Mouse (Mus musculus): ENCODE measurements around the gene Gm10277. TPM values are rescaled to one million over a fixed set of nuclear protein-coding genes. Genes with fewer than 3 reads are reported as not detected.

Gm10277 gene
- not detected in 2 replicates for total RNA-seq (2017)

DNA sequence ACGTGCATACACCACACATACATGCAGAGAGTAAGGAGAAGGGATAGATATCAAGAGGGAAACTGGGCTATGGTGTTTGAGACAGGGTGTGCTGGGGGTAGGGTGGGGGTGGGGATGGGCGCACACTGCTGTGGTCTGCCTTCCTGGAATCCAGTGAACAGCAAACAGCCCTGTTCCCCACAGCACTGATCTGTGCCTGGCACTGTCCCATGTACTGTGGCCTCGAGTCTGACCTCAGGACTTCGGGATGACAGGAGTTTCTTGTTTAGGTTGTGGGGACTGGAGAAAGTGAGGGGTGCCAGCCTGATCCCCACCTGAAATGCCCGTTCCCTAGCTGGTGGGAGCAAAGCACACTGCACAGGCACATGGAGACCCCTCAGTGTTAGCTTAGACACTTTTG is at the start of gene Gm10277:
TSS of gene Gm10277 (minus strand) at position 41 of the 400 bp plus-strand sequence.
- no peak for ATAC-seq (replicated peaks in 1 of 2; ENCODE audit: insufficient read depth in 1 of 2, low FRiP score in 2 of 2, low TSS enrichment in 1 of 2, low read depth in 1 of 2, poor library complexity in 2 of 2, severe bottlenecking in 2 of 2)

- ATAC-seq (replicated peaks in 1 of 2; ENCODE audit: insufficient read depth in 1 of 2, low FRiP score in 2 of 2, low TSS enrichment in 1 of 2, low read depth in 1 of 2, poor library complexity in 2 of 2, severe bottlenecking in 2 of 2) = no peak
These were observed 49.2 kb upstream of the Gm10277 start for GRCm38 (mm10) chr11:77836751-77837150.

DNA sequence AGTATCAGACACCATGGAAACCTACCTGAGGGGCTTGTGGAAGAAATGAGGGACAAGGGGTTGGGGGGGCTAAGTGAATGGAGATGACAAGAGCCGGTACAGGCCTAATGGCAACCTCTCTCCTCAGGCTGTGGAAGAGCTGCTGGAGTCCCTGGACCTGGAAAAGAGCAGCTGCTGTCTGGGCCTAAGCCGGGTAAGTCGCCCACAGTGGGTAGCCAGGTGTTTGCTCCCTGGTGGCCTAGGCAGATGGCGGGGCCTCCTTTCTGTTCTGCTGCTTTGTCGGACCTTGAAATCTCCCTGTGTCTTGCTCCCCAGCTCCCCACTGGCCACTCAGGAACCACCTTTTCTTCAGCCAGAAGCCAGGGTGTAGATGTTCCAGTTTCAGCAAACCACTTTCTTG is 48.7 kb upstream of the Gm10277 start:
- no peak for ATAC-seq (replicated peaks in 1 of 2; ENCODE audit: insufficient read depth in 1 of 2, low FRiP score in 2 of 2, low TSS enrichment in 1 of 2, low read depth in 1 of 2, poor library complexity in 2 of 2, severe bottlenecking in 2 of 2)

DNA sequence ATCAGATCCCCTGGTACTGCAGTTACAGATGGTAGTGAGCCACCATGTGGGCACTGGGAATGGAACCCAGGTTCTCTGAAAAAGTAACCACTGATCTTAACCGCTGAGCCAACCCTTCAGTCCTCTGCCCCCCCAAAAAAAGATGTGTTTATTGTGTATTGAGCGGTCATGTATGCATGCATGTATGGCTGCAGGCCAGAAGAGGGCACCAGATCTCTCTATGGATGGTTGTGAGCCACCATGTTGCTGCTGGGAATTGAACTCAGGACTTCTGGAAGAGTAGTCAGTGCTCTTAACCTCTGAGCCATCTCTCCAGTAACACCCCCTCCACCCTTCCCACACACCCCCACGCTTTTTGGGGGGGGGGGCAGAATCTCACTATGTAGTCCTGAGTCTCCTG is 47.6 kb upstream of the Gm10277 start:
- no peak for ATAC-seq (replicated peaks in 1 of 2; ENCODE audit: insufficient read depth in 1 of 2, low FRiP score in 2 of 2, low TSS enrichment in 1 of 2, low read depth in 1 of 2, poor library complexity in 2 of 2, severe bottlenecking in 2 of 2)

DNA sequence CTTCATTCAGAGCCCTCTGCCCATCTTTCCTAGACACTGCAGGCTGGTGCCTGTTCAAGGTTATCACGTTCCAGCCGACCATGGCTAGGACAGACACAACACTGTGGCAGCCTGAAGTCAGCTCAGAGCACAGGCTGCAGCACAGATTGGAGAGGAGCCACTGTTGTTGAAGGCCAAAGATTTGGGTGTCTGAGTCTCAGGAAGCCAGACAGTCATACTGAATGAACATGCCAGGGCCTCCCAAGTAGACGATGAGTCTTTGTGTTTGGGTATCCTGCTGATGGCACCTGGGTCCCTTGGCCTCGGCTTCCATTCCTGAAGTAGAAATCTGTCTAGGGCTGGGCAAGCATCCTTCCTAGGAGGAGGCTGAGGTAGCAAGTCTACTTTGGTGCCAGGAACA is 45.0 kb upstream of the Gm10277 start:
- ATAC-seq (replicated peaks in 1 of 2; ENCODE audit: insufficient read depth in 1 of 2, low FRiP score in 2 of 2, low TSS enrichment in 1 of 2, low read depth in 1 of 2, poor library complexity in 2 of 2, severe bottlenecking in 2 of 2) = no peak

DNA sequence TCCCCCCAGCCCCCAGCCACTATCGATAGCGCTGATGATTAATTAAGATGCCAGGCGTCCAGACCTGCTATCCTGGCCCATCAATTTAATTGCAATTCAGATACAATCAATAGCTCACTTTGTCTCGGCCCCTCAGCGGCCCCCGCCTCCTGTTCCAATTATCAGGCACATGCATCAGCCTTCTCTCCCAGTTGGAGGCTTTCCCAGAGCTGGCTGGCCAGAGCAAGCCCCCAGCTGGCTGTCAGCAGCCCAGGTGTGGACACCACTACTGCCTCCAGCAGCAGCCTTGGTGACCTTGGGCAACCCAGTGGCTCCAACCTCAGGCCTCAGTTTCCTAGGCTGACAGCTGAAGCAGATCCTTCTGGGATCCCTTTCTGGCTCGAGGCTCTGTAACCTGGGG is 43.3 kb upstream of the Gm10277 start:
- no peak for ATAC-seq (replicated peaks in 1 of 2; ENCODE audit: insufficient read depth in 1 of 2, low FRiP score in 2 of 2, low TSS enrichment in 1 of 2, low read depth in 1 of 2, poor library complexity in 2 of 2, severe bottlenecking in 2 of 2)

- ATAC-seq (replicated peaks in 1 of 2; ENCODE audit: insufficient read depth in 1 of 2, low FRiP score in 2 of 2, low TSS enrichment in 1 of 2, low read depth in 1 of 2, poor library complexity in 2 of 2, severe bottlenecking in 2 of 2) = no peak
These were observed 41.7 kb upstream of the Gm10277 start for GRCm38 (mm10) chr11:77829043-77829841.

DNA sequence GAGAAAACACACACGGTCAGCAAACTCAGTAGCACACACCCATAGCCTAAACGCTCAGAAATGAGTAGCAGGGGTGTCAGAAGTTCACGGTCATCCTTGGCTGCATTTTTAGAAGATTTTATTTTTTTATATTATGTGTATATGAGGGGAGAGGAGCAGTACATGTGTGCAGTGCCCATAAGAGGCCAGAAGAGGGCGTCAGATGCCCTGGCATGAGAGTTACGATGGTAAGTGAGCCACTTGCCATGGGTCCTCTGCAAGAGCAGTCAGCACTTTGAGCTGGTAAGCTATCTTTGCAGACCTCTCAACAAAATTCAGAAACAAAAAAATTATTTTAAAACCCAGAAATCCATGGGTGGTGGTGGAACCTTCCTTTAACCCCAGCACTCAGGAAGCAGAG is 40.6 kb upstream of the Gm10277 start:
- no peak for ATAC-seq (replicated peaks in 1 of 2; ENCODE audit: insufficient read depth in 1 of 2, low FRiP score in 2 of 2, low TSS enrichment in 1 of 2, low read depth in 1 of 2, poor library complexity in 2 of 2, severe bottlenecking in 2 of 2)

GRCm38 (mm10) chr11:77827241-77827995 is 39.9 kb upstream of the Gm10277 start:
- peak; percentile 43 to 61; a peak in 2 of 4 replicates for ATAC-seq (replicated peaks in 1 of 2; ENCODE audit: insufficient read depth in 1 of 2, low FRiP score in 2 of 2, low TSS enrichment in 1 of 2, low read depth in 1 of 2, poor library complexity in 2 of 2, severe bottlenecking in 2 of 2)

GRCm38 (mm10) chr11:77826311-77826710 is 38.8 kb upstream of the Gm10277 start:
- no peak for ATAC-seq (replicated peaks in 1 of 2; ENCODE audit: insufficient read depth in 1 of 2, low FRiP score in 2 of 2, low TSS enrichment in 1 of 2, low read depth in 1 of 2, poor library complexity in 2 of 2, severe bottlenecking in 2 of 2)

GRCm38 (mm10) chr11:77825853-77826252 is 38.3 kb upstream of the Gm10277 start:
- ATAC-seq (replicated peaks in 1 of 2; ENCODE audit: insufficient read depth in 1 of 2, low FRiP score in 2 of 2, low TSS enrichment in 1 of 2, low read depth in 1 of 2, poor library complexity in 2 of 2, severe bottlenecking in 2 of 2) = peak; percentile 30 to 73; a peak in 2 of 4 replicates

DNA sequence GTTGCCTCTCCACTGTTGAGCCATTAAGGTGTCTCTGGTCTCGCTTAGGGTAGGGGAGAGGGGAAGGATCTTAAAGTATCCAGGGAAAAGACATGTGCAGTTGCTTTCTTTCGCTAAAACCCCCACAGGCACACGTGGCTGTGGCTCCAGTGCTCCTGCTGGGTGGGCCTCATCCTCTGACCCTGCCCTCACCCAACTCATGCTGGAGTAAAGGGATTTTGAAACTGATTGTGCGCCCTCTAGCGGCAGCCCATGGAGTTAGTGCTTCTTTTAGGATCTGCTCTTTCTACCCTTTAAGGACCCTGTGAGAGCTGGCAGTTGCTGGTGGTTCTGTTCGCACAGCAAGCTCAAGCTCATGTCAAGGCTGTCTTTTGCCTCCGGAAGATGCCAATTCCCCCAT is 35.2 kb upstream of the Gm10277 start:
- ATAC-seq (replicated peaks in 1 of 2; ENCODE audit: insufficient read depth in 1 of 2, low FRiP score in 2 of 2, low TSS enrichment in 1 of 2, low read depth in 1 of 2, poor library complexity in 2 of 2, severe bottlenecking in 2 of 2) = 0 out of 4 replicates have a peak, but pooled peaks of 1 of the 2 experiments have one; percentile 27

DNA sequence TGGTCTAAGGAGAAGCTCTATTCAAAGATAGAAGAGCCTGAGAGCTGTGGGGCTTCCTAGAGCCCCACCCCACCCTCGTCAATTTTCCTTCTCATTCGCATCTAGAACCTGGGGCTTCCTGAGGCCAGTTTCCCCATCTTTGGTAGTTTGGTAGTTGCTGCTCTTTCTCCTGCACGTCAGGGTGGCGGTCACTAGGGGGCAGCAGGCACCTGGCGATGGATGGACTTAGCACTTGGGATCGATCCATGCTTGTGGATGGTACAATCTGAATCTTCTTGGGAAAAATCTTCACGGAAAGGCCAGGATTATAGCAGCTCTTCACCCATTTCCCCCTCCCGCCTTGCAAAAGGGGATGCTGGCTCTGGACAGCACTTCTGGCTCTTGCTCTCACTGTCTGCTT is 34.1 kb upstream of the Gm10277 start:
- ATAC-seq (replicated peaks in 1 of 2; ENCODE audit: insufficient read depth in 1 of 2, low FRiP score in 2 of 2, low TSS enrichment in 1 of 2, low read depth in 1 of 2, poor library complexity in 2 of 2, severe bottlenecking in 2 of 2) = no peak

DNA sequence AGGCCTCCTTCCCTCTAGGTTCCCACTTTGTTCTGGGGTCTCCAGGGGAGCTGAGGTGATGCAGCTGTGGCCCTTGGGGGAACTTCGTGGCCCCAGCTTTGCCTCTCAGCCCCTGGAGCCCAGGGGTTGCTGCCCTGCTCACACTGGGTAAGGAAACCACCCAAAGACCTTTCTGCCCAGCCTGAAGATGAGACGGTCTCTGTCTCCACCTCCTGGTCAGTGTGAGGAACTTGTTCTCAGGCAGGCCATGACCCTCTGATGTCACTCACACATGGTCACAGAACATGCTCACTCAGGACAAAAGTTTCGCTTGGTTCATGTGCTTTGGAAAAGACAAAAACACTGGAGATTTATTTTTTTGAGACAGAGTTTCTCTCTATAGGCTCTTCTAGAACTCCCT is 28.5 kb upstream of the Gm10277 start:
- peak; percentile 86 to 88 for ATAC-seq (replicated peaks in 1 of 2; ENCODE audit: insufficient read depth in 1 of 2, low FRiP score in 2 of 2, low TSS enrichment in 1 of 2, low read depth in 1 of 2, poor library complexity in 2 of 2, severe bottlenecking in 2 of 2)

DNA sequence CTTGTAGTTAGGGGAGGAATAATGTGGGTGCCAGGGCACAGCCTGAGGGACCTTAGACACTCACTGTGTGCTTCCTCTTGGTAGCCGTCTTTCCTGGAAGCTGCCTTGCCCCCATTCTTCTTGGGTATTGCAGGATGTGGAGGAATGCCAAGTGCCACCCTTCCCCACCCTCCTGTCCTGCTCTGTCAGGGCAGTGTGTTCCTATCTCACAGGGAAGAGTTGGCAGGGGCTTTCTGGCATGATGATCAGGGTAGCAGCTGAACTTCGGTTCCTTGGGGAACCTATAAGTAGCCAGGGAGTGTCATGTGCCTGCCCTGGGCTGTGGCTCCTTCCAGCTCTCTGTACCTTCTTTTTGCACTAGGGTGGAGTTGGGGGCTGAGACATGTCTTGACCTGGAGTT is 26.4 kb upstream of the Gm10277 start:
- no peak for ATAC-seq (replicated peaks in 1 of 2; ENCODE audit: insufficient read depth in 1 of 2, low FRiP score in 2 of 2, low TSS enrichment in 1 of 2, low read depth in 1 of 2, poor library complexity in 2 of 2, severe bottlenecking in 2 of 2)

- ATAC-seq (replicated peaks in 1 of 2; ENCODE audit: insufficient read depth in 1 of 2, low FRiP score in 2 of 2, low TSS enrichment in 1 of 2, low read depth in 1 of 2, poor library complexity in 2 of 2, severe bottlenecking in 2 of 2) = no peak
These were observed 22.5 kb upstream of the Gm10277 start for GRCm38 (mm10) chr11:77810018-77810417.

GRCm38 (mm10) chr11:77809215-77809614 is 21.7 kb upstream of the Gm10277 start:
- no peak for ATAC-seq (replicated peaks in 1 of 2; ENCODE audit: insufficient read depth in 1 of 2, low FRiP score in 2 of 2, low TSS enrichment in 1 of 2, low read depth in 1 of 2, poor library complexity in 2 of 2, severe bottlenecking in 2 of 2)

DNA sequence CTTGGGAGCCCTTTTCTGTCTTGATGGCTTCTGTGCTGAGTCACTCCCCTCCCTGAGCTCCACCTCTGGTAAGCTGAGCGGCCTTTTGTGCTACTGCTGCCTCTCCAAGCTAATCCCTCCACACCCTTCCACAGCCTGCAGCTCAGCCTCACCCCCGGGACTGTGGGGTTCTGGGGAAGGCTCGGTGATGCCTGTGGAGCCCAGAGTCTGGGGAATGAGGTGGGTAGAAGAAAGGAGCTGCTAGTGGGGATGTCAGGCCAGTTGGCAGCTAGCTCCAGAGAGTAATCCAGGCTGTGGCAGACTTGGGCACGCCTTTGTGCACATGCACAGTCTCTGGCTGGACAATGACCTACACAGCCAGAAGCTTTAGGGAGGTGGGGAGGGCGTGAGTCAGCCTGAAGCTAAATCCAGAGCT is 20.5 kb upstream of the Gm10277 start:
- no peak for ATAC-seq (replicated peaks in 1 of 2; ENCODE audit: insufficient read depth in 1 of 2, low FRiP score in 2 of 2, low TSS enrichment in 1 of 2, low read depth in 1 of 2, poor library complexity in 2 of 2, severe bottlenecking in 2 of 2)
